Mouse (Mus musculus): ENCODE data around the gene Slc30a3. TPM values are rescaled to one million over a fixed set of nuclear protein-coding genes. Genes with fewer than 3 reads are reported as not detected.

The Slc30a3 gene
- total and polyA plus RNA-seq, 3 experiments: 0.05 TPM; not detected in 2

DNA sequence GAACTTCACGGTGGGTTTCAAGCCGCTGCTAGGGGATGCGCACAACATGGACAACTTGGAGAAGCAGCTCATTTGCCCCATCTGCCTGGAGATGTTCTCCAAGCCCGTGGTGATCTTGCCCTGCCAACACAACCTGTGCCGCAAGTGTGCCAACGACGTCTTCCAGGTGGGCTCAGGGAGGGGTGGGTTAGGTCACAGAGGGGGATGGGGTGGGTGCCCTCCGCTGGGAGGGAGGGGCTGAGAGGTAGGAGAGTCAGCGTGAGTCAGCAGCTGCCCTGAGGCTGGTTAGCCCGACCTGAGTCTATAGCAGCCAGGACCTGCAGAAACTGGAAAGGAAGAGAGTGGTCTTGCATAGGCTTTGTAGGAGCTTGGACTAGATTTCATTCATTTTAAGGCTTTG is 8.9 kb upstream of the Slc30a3 start:
- no peaks in the 10 kb centered on the region for H3K9me3 ChIP-seq (replicated peaks)
- TF ChIP-seq CTCF (IDR thresholded peaks at IDR 0.05; ENCODE audit: low read depth, low read length): no peak
- no peak for TF ChIP-seq GATA2 (IDR thresholded peaks at IDR 0.05; ENCODE audit: borderline replicate concordance, low read depth, low read length)
- no peak for TF ChIP-seq POLR2AphosphoS5 (IDR thresholded peaks at IDR 0.05; ENCODE audit: insufficient replicate concordance, low read depth, low read length)
- TF ChIP-seq GATA1 (IDR thresholded peaks at IDR 0.05; ENCODE audit: borderline replicate concordance, low read length): no peak
- H3K27me3 ChIP-seq (ENCODE audit: insufficient read depth, low read length): peaks cover 25% of the 10 kb centered on the region
- ATAC-seq (ENCODE audit: extremely low read depth, insufficient number of reproducible peaks, low FRiP score, poor library complexity, severe bottlenecking) (no peak), DNase-seq (ENCODE audit: low spot score) (no peak)
- no peaks in the 10 kb centered on the region for H3K36me3 ChIP-seq (replicated peaks)
- no peak overlapping the region for H3K4me3 ChIP-seq (ENCODE audit: low read depth, low read length)
- H3K4me1 ChIP-seq (ENCODE audit: insufficient read depth, low read depth, low read length): no peaks in the 10 kb centered on the region

DNA sequence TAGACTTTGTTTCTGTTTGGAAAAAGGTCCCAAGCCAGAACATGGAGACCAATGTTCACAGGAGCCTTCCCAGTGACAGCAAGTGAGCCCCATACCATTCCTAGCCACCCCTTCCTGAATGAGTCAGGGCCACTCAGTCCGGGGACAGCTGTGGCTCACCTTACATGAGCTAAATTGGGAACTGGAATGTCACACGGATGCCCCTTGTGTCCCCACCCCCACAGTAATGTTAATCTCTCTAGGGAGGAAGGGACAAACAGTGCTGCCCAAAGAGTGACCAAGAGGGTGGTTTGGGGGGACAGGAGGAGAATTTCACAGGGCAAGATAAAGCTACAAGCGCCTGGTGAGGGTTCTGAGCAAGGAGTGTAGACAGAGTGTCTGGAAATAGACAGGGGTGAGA is 8.3 kb upstream of the Slc30a3 start, which contains the start of gene Trim54:
Trim54 (plus strand) TSS at position 359 of the 400 bp plus-strand sequence.
- Histone ChIP-seq H3K27me3 (ENCODE audit: insufficient read depth, low read length) (peaks cover 25% of the 10 kb centered on the region), H3K9me3 (replicated peaks) (no peaks in the 10 kb centered on the region), H3K4me3 (ENCODE audit: low read depth, low read length) (no peak within 1 kb of the TSS), H3K36me3 (replicated peaks) (no peaks in the 10 kb centered on the region), H3K4me1 (ENCODE audit: insufficient read depth, low read depth, low read length) (no peaks in the 10 kb centered on the region)
- TF ChIP-seq POLR2AphosphoS5 (IDR thresholded peaks at IDR 0.05; ENCODE audit: insufficient replicate concordance, low read depth, low read length) (no peak), TAL1 (conservative IDR thresholded peaks at IDR 0.05; ENCODE audit: low read depth, low read length) (no peak), GATA2 (IDR thresholded peaks at IDR 0.05; ENCODE audit: borderline replicate concordance, low read depth, low read length) (no peak), GATA1 (IDR thresholded peaks at IDR 0.05; ENCODE audit: borderline replicate concordance, low read length) (no peak), CTCF (IDR thresholded peaks at IDR 0.05; ENCODE audit: low read depth, low read length) (no peak)
- no peak for ATAC-seq (ENCODE audit: extremely low read depth, insufficient number of reproducible peaks, low FRiP score, poor library complexity, severe bottlenecking)
- no peak for DNase-seq (ENCODE audit: low spot score)

DNA sequence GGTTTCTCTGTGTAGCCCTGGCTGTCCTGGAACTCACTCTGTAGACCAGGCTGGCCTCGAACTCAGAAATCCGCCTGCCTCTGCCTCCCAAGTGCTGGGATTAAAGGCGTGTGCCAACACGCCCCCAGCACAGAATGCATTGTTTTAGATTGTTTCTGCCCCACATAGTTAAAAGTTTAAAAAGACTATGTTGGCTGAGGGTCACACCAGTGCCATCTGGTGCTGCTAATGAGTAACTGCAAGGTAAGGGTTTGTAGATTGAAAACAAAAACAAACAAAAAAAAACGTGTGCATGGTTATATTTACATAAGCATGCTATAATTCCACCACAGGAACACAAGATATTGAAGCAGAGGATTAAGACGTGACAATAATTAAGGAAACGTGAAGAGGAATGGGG is 2.7 kb upstream of the Slc30a3 start:
- H3K36me3 ChIP-seq (replicated peaks): no peaks in the 10 kb centered on the region
- ATAC-seq (ENCODE audit: extremely low read depth, insufficient number of reproducible peaks, low FRiP score, poor library complexity, severe bottlenecking): no peak
- no peaks in the 10 kb centered on the region for H3K9me3 ChIP-seq (replicated peaks)
- peaks cover 16% of the 10 kb centered on the region for H3K27me3 ChIP-seq (ENCODE audit: insufficient read depth, low read length)
- TF ChIP-seq TAL1 (conservative IDR thresholded peaks at IDR 0.05; ENCODE audit: low read depth, low read length): no peak
- TF ChIP-seq GATA2 (IDR thresholded peaks at IDR 0.05; ENCODE audit: borderline replicate concordance, low read depth, low read length): no peak
- DNase-seq (ENCODE audit: low spot score): no peak
- H3K4me1 ChIP-seq (ENCODE audit: insufficient read depth, low read depth, low read length): no peaks in the 10 kb centered on the region
- H3K4me3 ChIP-seq (ENCODE audit: low read depth, low read length): no peak overlapping the region

DNA sequence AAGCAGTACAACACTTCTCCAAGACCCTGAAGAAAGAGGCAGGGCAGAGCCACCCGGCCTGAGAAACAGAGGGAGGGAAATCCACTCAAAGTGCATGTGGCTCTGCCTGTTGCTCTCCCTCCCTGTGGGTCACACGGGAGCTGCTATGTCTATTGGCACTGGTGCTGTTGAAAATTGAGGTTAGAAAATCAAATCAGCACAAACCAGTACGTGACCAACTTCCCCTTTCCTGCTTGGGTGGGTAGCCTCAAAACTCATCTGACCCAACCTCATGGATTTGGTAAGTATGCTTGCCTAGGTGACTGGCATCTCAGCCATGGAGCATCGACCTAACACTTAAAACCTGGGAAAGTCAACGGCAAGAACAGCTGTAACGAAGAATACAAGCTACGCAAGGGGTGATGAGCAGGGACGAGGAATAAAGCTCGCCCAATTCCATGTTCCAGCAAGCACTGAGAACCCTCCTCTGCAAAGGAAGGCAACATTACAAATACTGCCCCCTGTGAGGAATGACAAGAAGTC is 2.2 kb downstream of the Slc30a3 start, which contains the start of gene Dnajc5g:
Dnajc5g (plus strand) TSS at position 472 of the 522 bp plus-strand sequence.
- H3K4me3 ChIP-seq (ENCODE audit: low read depth, low read length): no peak within 1 kb of the TSS
- no peaks in the 10 kb centered on the region for H3K4me1 ChIP-seq (ENCODE audit: insufficient read depth, low read depth, low read length)
- no peaks in the 10 kb centered on the region for H3K9me3 ChIP-seq (replicated peaks)
- H3K27me3 ChIP-seq (ENCODE audit: insufficient read depth, low read length): peaks cover 31% of the 10 kb centered on the region
- DNase-seq (ENCODE audit: low spot score) (no peak), ATAC-seq (ENCODE audit: extremely low read depth, insufficient number of reproducible peaks, low FRiP score, poor library complexity, severe bottlenecking) (no peak)
- no peak for TF ChIP-seq GATA1 (IDR thresholded peaks at IDR 0.05; ENCODE audit: borderline replicate concordance, low read length)
- no peak for TF ChIP-seq CTCF (IDR thresholded peaks at IDR 0.05; ENCODE audit: low read depth, low read length)
- TF ChIP-seq TAL1 (conservative IDR thresholded peaks at IDR 0.05; ENCODE audit: low read depth, low read length): no peak
- TF ChIP-seq GATA2 (IDR thresholded peaks at IDR 0.05; ENCODE audit: borderline replicate concordance, low read depth, low read length): no peak
- no peak for TF ChIP-seq POLR2AphosphoS5 (IDR thresholded peaks at IDR 0.05; ENCODE audit: insufficient replicate concordance, low read depth, low read length)
- H3K36me3 ChIP-seq (replicated peaks): no peaks in the 10 kb centered on the region

DNA sequence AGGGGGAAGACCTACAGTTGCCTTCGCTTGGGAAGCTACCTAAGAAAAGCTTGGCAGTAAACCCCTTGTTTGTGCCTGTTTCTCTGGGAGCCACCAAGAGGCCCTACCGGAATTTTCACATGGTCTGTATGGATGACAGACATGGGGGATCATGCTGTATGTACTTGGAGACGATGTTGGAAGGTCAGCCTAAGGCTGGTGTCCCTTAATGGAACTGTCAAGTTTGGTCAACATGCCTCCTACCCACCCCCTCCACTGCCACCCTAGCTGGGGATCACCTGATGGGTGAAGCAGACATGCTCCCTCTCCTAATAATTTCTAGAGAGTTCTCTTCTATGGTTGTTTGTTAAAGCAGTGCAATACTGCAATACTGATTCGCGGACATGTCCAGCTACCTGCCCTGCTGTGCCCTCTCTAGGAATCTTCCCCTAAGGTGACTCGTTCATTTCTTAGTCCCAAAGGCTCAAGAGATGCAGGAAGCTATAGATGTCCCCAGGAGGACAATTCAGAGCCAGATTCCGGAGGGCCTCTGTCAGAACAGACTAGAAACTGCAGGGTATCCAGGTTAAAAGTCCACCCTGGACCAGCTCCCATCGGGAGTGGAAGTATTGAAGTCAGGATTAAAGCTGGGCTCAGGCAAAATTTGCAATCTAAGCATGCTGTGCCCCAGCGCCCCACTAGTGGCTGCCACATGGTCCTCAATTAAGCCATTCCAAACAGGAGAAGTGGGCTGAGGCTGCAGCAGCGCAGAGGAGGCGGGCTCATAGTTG is 12.1 kb downstream of the Slc30a3 start:
- DNase-seq (ENCODE audit: low spot score) (no peak), ATAC-seq (ENCODE audit: extremely low read depth, insufficient number of reproducible peaks, low FRiP score, poor library complexity, severe bottlenecking) (no peak)
- Histone ChIP-seq H3K4me3 (ENCODE audit: low read depth, low read length) (no peak overlapping the region), H3K27me3 (ENCODE audit: insufficient read depth, low read length) (peaks cover 51% of the 10 kb centered on the region), H3K4me1 (ENCODE audit: insufficient read depth, low read depth, low read length) (peaks cover 6% of the 10 kb centered on the region), H3K9me3 (replicated peaks) (peaks cover 7% of the 10 kb centered on the region; the same call in 1 of the 2 replicates), H3K36me3 (replicated peaks) (no peaks in the 10 kb centered on the region)
- no peak for TF ChIP-seq POLR2AphosphoS5 (IDR thresholded peaks at IDR 0.05; ENCODE audit: insufficient replicate concordance, low read depth, low read length)
- no peak for TF ChIP-seq GATA2 (IDR thresholded peaks at IDR 0.05; ENCODE audit: borderline replicate concordance, low read depth, low read length)
- no peak for TF ChIP-seq GATA1 (IDR thresholded peaks at IDR 0.05; ENCODE audit: borderline replicate concordance, low read length)
- TF ChIP-seq CTCF (IDR thresholded peaks at IDR 0.05; ENCODE audit: low read depth, low read length): no peak
- TF ChIP-seq TAL1 (conservative IDR thresholded peaks at IDR 0.05; ENCODE audit: low read depth, low read length): no peak

DNA sequence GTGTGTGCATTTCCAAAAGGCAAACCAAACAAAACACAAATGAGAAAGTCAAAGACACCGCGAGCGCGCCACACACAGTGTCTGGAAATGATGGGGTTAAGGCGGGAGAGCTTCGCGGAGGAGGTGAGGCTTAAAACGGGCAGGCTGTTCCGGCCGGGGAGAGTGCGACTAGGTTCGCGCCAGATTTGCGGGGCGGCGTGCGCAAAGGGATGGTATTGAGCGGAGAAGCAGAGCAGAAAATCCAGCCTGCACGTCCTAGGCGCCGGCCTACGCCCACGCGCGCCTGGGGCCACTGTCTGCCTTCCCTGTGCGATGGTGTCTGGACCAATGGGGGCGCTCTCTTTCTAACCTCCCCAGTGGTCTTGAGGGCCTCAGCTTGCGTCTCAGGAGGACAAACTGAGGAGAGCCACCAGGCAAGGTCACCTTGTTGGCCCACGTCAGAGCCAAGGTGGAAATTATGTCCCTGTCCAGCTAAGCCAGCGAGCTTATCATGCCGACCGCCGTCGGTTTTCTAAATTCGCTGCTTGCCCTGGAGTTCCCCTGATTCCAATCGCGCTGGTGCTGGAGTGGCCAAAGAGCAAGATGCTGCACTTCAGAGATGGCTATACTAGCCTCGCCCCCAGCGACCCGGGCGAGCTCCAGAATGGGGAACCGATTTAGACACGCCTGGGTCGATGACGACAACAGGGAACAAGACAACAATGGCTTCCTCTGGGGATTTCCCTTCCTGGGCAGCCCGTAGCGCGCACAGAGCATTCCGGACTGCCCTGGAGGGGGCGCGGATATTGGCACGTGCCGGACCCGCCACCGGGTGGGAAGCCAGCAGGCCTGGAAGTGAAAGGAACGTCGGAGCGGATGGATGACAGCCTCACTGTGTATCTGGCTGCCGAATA is 13.0 kb downstream of the Slc30a3 start:
- no peak for TF ChIP-seq GATA2 (IDR thresholded peaks at IDR 0.05; ENCODE audit: borderline replicate concordance, low read depth, low read length)
- no peak for TF ChIP-seq GATA1 (IDR thresholded peaks at IDR 0.05; ENCODE audit: borderline replicate concordance, low read length)
- TF ChIP-seq TAL1 (conservative IDR thresholded peaks at IDR 0.05; ENCODE audit: low read depth, low read length): no peak
- TF ChIP-seq POLR2AphosphoS5 (IDR thresholded peaks at IDR 0.05; ENCODE audit: insufficient replicate concordance, low read depth, low read length): no peak
- TF ChIP-seq CTCF (IDR thresholded peaks at IDR 0.05; ENCODE audit: low read depth, low read length): no peak
- H3K4me3 ChIP-seq (ENCODE audit: low read depth, low read length): no peak overlapping the region; the same call in 1 of the 2 replicates

More for the DNA sequence above, 13.0 kb downstream of the Slc30a3 start:
- Histone ChIP-seq H3K4me1 (ENCODE audit: insufficient read depth, low read depth, low read length) (peaks cover 6% of the 10 kb centered on the region), H3K36me3 (replicated peaks) (no peaks in the 10 kb centered on the region), H3K27me3 (ENCODE audit: insufficient read depth, low read length) (peaks cover 60% of the 10 kb centered on the region), H3K9me3 (replicated peaks) (peaks cover 7% of the 10 kb centered on the region; the same call in 1 of the 2 replicates)
- DNase-seq (ENCODE audit: low spot score): no peak
- no peak for ATAC-seq (ENCODE audit: extremely low read depth, insufficient number of reproducible peaks, low FRiP score, poor library complexity, severe bottlenecking)
